Mouse (Mus musculus): Measurements from ENCODE around the gene Acbd3. TPM values are rescaled to one million over a fixed set of nuclear protein-coding genes. Genes with fewer than 3 reads are reported as not detected.
A peak's percentile ranks its signal among the peaks of the same experiment; 100 is the strongest.

Acbd3 gene
- polyA plus RNA-seq, 1 experiment from 2014 or later = 25.4 TPM

DNA sequence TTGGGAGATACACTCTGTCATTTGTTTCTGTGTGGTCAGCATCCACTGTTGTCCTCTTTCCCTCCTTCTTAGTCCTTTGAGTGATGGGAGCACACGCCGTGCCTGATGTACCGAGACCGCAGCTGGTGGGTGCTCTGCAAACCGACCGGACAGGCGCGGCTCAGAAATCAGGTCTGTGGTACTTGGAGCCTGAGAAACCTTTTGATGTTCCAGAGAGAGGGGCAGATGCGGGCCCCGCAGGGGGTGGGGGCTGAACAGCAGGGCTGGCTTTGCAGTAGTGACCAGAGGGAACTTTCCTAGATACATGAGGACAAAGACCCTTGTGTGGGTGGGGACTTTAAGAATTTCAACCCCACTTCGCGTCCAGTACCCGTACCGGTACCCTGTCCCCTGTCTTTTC is 37.5 kb downstream of the Acbd3 start:
- peak; percentile 39; the same call in 1 of the 2 replicates for ATAC-seq (ENCODE audit: low FRiP score, low read depth)
- no peaks in the 10 kb centered on the region for H3K9me3 ChIP-seq
- peaks cover 14% of the 10 kb centered on the region for H3K4me1 ChIP-seq
- WGBS = 16% methylated on average over 14 of the region's 14 CpGs
- no peaks in the 10 kb centered on the region for H3K36me3 ChIP-seq
- no peak overlapping the region for H3K27ac ChIP-seq
- H3K27me3 ChIP-seq = no peaks in the 10 kb centered on the region
- H3K9ac ChIP-seq = peak overlapping the region; percentile 74
- H3K4me3 ChIP-seq = peak overlapping the region; percentile 48
- peak overlapping the region; percentile 92 for H3K4me2 ChIP-seq (replicated peaks)

DNA sequence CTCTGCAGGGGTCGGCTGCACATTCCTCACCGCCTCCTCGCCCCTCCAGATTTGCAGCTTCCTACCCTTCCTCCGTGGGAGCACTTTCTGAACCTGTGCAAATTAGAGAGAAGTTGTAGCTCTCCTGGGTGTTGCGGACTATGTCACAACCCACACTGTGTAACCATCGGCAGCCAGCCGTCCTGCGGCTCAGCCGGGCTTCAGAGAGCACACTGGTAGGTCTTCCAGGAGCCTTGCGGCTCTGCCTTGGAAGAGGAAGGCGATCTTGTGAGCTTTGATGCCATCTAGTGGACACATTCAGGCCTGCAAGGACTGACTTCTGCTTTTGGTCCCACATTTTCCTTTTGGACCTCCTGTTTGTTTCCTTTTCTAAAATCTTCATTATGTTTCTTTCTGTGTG is 38.0 kb downstream of the Acbd3 start:
- H3K36me3 ChIP-seq = no peaks in the 10 kb centered on the region
- H3K9me3 ChIP-seq = no peaks in the 10 kb centered on the region
- peaks cover 17% of the 10 kb centered on the region for H3K4me1 ChIP-seq
- under 1% methylated on average over 11 of the region's 11 CpGs for WGBS
- H3K27ac ChIP-seq = no peak overlapping the region
- H3K9ac ChIP-seq = peak overlapping the region; percentile 74
- H3K4me2 ChIP-seq (replicated peaks) = peak overlapping the region; percentile 92
- H3K27me3 ChIP-seq = no peaks in the 10 kb centered on the region
- H3K4me3 ChIP-seq = peak overlapping the region; percentile 48
- ATAC-seq (ENCODE audit: low FRiP score, low read depth) = peak; percentile 78

DNA sequence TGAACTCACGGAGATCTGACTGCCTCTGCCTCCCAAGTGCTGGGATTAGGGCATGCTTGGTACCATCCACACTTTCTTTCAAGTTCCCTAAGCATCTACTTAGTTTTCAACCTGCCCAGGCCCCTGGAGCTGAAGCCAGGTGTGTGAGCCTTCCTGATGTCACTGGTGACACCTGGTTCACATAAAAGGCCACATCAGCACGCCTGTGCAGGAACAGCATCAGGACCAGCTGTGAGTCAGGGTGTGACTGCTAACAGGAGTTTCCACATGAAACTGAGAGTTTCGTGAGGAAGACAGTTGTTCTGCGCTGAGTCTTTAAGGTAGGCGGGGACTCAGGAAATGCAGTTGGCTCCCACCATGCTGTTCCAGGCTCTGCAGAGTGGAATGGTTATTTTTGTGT is 39.5 kb downstream of the Acbd3 start:
- Histone ChIP-seq H3K9ac (no peak overlapping the region), H3K4me1 (peaks cover 19% of the 10 kb centered on the region), H3K36me3 (no peaks in the 10 kb centered on the region), H3K4me3 (no peak overlapping the region), H3K9me3 (no peaks in the 10 kb centered on the region), H3K4me2 (replicated peaks) (no peak overlapping the region), H3K27me3 (no peaks in the 10 kb centered on the region), H3K27ac (no peak overlapping the region)
- 76% methylated on average over 5 of the region's 5 CpGs for WGBS
- ATAC-seq (ENCODE audit: low FRiP score, low read depth) = no peak

DNA sequence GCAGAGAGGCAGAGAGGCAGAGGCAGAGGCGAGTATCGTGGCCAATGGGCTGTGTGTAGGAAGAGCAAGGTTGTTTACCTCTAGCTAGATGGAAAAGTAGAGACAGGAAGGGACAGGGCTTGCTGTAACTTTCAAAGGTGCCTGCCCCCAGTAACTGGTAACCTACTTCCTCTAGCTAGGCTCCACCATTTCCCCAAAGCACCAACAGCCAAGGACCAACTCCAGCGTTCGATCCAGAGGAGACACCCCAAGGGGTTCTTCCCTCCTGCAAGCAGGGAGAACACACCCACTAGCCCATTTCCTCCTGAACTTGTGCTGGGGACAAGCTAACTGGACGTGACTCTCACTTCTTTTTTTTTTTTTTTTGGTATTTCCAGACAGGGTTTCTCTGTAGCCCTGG is 40.7 kb downstream of the Acbd3 start:
- H3K4me3 ChIP-seq = no peak overlapping the region

DNA sequence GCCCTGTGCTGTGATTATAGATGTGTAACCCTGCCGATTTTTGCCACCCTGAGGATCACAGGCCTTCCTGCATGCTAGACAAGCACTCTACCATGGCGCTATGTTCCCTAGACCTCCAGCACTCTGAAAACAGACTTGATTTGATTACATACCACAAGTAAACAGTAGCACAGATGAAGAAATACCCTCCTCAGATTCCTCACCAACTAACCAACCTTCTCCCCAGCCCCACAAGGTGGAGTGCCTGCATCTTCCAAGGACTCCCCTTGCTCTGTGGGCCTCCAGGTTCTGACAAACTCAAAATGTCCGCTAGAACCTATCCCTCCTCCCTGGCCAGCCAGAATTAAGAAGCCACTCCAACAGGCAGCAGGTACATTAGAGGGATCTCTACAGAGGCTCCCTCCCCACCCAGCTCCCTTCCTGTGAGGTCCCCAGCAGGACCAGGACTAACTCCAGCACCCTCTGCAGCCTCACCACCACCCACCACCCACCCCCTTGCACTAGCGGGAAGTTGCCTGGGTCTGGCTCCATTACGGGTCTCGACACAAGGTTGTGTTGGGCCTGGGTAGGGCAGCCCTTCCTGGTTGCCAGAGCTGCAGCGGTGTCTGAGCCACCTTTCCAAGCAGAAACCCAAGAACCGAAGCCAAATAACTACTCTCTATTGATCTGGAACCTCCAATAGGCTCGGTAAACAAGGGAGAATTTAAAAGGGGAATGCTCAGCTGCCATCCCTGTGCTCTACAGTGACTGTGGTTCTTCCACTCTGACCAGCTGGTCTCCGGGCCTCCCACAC is 41.9 kb downstream of the Acbd3 start:
- Histone ChIP-seq H3K4me1 (peaks cover 19% of the 10 kb centered on the region), H3K4me2 (replicated peaks) (peak overlapping the region; percentile 77), H3K9me3 (no peaks in the 10 kb centered on the region), H3K36me3 (no peaks in the 10 kb centered on the region), H3K27ac (peak overlapping the region; percentile 61), H3K9ac (peak overlapping the region; percentile 76), H3K27me3 (no peaks in the 10 kb centered on the region), H3K4me3 (peak overlapping the region; percentile 53)
- 18% methylated on average over 10 of the region's 10 CpGs for WGBS
- 0 out of 2 replicates have a peak, but pooled peaks have one; percentile 4 for ATAC-seq (ENCODE audit: low FRiP score, low read depth)

More for the DNA sequence above, 40.7 kb downstream of the Acbd3 start:
- peaks cover 19% of the 10 kb centered on the region for H3K4me1 ChIP-seq
- H3K9ac ChIP-seq = no peak overlapping the region
- no peak overlapping the region for H3K4me2 ChIP-seq (replicated peaks)
- no peak overlapping the region for H3K27ac ChIP-seq
- no peaks in the 10 kb centered on the region for H3K36me3 ChIP-seq
- H3K27me3 ChIP-seq = no peaks in the 10 kb centered on the region
- no peak for ATAC-seq (ENCODE audit: low FRiP score, low read depth)
- no peaks in the 10 kb centered on the region for H3K9me3 ChIP-seq
- 70% methylated on average over 5 of the region's 5 CpGs for WGBS

DNA sequence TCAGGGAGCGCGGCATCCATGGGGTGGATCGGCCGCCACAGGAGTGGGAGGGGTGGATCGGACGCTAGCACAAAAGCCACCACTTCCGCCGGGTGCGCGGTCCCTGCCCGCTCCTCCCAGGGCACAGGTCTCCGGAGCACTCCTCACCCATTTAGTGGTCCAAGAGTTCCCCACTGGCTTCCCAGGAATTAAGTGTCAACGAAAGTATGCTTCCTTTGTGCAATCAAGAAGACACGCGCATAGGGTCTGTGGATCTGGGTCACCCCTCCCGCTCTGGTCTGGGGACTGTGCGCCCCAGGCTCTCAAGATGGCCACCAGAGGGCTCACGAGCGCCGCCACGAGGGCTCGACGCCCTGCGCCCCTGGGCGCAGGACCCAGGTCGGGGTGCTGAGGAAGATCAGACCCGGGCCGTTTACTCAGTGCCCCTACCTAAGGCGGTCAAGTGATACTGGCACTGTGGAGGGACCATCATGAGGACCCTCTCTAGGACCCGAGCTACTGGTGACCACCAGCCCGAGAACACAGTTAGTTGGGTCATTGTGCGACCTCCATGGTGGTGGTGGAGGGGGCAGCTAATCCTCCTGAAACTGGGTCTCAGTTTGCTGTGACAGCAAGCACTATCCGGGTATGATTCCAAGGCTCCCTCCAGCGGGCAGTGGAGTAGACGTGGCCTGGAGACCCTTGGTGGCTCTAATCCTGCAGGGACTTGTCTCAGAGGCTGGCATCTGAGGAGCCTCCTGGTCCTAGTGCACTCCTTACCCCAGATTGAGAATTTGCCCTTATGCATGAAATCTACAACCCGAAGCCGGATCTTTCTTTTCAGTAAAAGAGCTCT is 42.7 kb downstream of the Acbd3 start:
- Histone ChIP-seq H3K9me3 (no peaks in the 10 kb centered on the region), H3K36me3 (no peaks in the 10 kb centered on the region), H3K4me2 (replicated peaks) (peak overlapping the region; percentile 77), H3K27me3 (no peaks in the 10 kb centered on the region), H3K4me1 (peaks cover 13% of the 10 kb centered on the region), H3K4me3 (peak overlapping the region; percentile 53), H3K27ac (peak overlapping the region; percentile 61), H3K9ac (peak overlapping the region; percentile 76)
- peak; percentile 89 for ATAC-seq (ENCODE audit: low FRiP score, low read depth)
- WGBS = 3% methylated on average over 37 of the region's 37 CpGs

DNA sequence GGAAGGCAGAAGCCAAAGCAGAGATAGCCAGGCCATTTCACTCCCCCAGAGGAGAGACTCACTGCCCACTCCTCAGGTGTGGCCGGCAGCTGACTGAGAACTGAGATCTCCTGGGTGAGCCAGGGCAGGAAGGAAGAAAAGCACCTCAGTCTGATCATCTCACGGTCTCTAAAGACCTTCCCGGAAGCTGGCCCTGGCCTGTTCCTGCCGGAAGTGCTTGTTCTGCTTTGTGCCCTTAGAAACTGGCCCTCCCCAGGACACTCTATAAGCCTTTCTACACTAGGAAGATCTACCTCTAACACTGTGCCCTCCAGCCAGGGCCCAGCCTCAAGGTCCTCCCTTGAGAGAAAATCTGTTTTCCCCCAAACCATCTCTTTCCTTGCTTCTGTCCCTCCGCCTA is 45.5 kb downstream of the Acbd3 start:
- no peak for ATAC-seq (ENCODE audit: low FRiP score, low read depth)

DNA sequence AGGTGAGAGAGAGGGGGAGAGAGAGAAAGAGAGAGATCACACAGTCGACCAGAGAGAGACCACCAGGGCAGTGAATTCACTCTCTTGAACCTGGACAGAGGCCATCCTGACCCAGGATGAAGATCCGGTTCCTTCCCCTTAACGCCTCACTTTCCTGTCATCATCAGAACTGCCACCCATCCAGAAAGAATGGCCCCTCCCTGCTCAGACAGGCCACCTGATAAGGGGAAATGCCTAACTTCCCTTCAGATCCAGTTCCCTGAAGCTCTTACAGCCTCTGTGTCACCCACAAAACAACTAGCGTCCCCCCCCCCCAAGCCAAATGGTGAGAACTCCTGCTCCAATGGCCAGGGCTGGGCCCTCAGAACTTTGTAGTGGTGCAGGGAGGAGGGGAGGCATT is 45.9 kb downstream of the Acbd3 start:
- peaks cover 27% of the 10 kb centered on the region for H3K4me1 ChIP-seq
- 54% methylated on average over 4 of the region's 4 CpGs for WGBS
- no peaks in the 10 kb centered on the region for H3K36me3 ChIP-seq
- H3K27ac ChIP-seq = no peak overlapping the region
- ATAC-seq (ENCODE audit: low FRiP score, low read depth) = no peak
- peaks cover 4% of the 10 kb centered on the region; the same call in 1 of the 2 replicates for H3K9me3 ChIP-seq
- H3K9ac ChIP-seq = no peak overlapping the region
- no peak overlapping the region for H3K4me3 ChIP-seq
- H3K4me2 ChIP-seq (replicated peaks) = no peak overlapping the region
- no peaks in the 10 kb centered on the region for H3K27me3 ChIP-seq

More for the DNA sequence above, 45.5 kb downstream of the Acbd3 start:
- Histone ChIP-seq H3K4me2 (replicated peaks) (no peak overlapping the region), H3K27ac (no peak overlapping the region), H3K4me1 (peaks cover 23% of the 10 kb centered on the region), H3K27me3 (no peaks in the 10 kb centered on the region), H3K9ac (no peak overlapping the region), H3K4me3 (no peak overlapping the region), H3K9me3 (peaks cover 4% of the 10 kb centered on the region; the same call in 1 of the 2 replicates), H3K36me3 (no peaks in the 10 kb centered on the region)
- 77% methylated on average over 5 of the region's 5 CpGs for WGBS

DNA sequence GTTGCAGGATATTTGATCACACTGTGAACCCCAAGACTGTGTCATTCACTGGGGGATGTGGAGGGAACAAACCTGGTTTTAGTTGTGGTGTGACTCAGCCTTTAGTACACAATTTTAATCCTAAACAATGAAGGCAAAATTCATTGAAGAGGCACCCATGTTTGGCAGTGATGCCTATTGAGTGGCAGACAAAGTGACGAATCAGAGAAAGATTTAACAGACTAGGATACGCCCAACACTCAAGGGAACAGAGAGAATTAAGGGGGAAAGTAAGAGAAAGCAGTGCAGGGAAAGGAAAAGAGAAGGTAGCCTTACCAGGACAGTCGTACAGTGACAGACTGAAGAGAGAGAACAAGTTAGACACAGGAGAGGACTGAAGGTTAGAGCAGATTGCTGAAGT is 46.4 kb downstream of the Acbd3 start:
- Histone ChIP-seq H3K9ac (no peak overlapping the region), H3K4me2 (replicated peaks) (no peak overlapping the region), H3K4me1 (peaks cover 31% of the 10 kb centered on the region), H3K4me3 (no peak overlapping the region), H3K27me3 (no peaks in the 10 kb centered on the region), H3K27ac (no peak overlapping the region), H3K9me3 (peaks cover 4% of the 10 kb centered on the region; the same call in 1 of the 2 replicates), H3K36me3 (no peaks in the 10 kb centered on the region)
- no peak for ATAC-seq (ENCODE audit: low FRiP score, low read depth)
- 89% methylated on average over 3 of the region's 3 CpGs for WGBS

DNA sequence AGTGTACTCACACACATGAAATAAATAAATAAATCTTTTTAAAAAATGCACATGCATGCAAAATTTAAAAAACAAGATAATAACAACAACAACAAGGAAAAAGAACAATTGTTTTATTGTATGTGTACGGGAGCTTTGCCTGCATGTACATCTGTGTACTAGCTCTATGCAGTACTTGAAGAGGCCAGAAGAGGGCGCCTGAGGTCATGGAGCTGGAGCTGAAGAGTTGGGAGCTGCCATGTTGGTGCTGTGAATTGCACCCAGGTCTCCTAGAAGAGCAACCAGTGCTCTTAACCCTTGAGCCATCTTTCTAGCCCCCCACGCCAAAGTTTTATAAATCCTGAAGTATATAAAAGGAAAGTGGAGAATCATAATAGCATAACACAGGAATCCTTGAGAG is 48.8 kb downstream of the Acbd3 start:
- H3K4me3 ChIP-seq = no peak overlapping the region
- WGBS = 59% methylated on average over 3 of the region's 3 CpGs
- no peak overlapping the region for H3K9ac ChIP-seq
- no peak overlapping the region for H3K4me2 ChIP-seq (replicated peaks)
- H3K9me3 ChIP-seq = peaks cover 4% of the 10 kb centered on the region; the same call in 1 of the 2 replicates
- H3K4me1 ChIP-seq = peaks cover 20% of the 10 kb centered on the region
- no peak for ATAC-seq (ENCODE audit: low FRiP score, low read depth)
- H3K27me3 ChIP-seq = no peaks in the 10 kb centered on the region
- no peak overlapping the region for H3K27ac ChIP-seq
- H3K36me3 ChIP-seq = no peaks in the 10 kb centered on the region

DNA sequence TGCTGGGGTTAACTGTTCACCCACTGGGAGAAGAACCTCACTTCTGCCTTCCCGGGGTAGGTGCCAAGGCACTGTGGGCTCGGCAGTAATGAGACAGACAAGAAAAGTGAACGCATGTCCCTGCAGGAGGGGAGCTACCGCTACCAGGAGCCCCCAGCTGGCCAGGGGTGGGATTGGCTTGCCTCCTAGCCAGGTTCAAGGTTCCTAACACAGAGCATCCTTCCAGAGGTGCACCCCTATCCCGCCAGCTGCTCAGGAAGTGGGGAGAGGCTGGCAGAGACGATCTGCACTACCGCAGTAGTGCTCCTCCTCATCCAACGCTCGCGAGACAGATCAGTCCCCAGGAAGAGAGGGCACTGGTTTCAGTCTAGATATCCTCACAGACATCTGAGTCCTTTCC is 49.5 kb downstream of the Acbd3 start:
- Histone ChIP-seq H3K36me3 (no peaks in the 10 kb centered on the region), H3K4me1 (peaks cover 20% of the 10 kb centered on the region), H3K9ac (no peak overlapping the region), H3K27me3 (no peaks in the 10 kb centered on the region), H3K4me3 (no peak overlapping the region), H3K27ac (no peak overlapping the region), H3K9me3 (peaks cover 4% of the 10 kb centered on the region; the same call in 1 of the 2 replicates), H3K4me2 (replicated peaks) (no peak overlapping the region)
- WGBS = 88% methylated on average over 10 of the region's 10 CpGs
- no peak for ATAC-seq (ENCODE audit: low FRiP score, low read depth)

DNA sequence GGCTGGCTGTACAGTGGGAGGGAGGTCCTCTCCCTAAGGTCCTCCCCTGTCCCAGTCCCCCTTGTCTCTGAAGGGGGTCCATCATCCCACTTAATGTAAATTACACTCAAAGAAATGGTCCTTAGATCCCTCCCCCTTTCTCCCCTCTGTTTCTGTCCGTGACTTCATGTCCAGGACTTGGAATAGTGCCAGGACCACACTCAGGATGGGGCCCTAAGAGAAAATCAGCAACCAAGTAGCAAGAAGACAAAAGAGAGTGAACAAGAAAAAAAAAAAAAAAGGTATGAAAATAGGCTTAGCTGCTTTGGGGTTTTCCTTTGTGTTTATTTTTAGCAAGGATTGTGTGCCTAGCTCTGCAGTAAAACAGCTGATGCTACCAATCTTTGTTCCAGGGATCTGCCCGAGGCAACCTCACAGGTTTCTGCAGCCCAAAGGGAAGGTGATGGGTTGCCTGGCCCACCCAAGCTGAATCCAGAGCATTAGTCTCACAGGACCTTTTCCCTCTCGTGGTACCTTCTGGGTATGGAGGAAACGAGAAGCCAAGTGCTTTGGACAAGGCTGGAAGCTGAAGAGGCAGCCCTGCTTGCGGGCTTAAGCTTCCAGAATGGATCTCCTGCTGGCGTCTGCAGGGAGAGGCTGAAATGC is 50.1 kb downstream of the Acbd3 start:
- Histone ChIP-seq H3K36me3 (no peaks in the 10 kb centered on the region), H3K27me3 (no peaks in the 10 kb centered on the region), H3K4me3 (no peak overlapping the region), H3K9me3 (peaks cover 4% of the 10 kb centered on the region; the same call in 1 of the 2 replicates), H3K9ac (peak overlapping the region; percentile 14; the same call in 1 of the 2 replicates), H3K4me2 (replicated peaks) (no peak overlapping the region), H3K27ac (no peak overlapping the region), H3K4me1 (peaks cover 20% of the 10 kb centered on the region)
- ATAC-seq (ENCODE audit: low FRiP score, low read depth) = no peak
- WGBS = 55% methylated on average over 6 of the region's 6 CpGs

Measured in limb, embryonic 13.5 days (tissue).